Mouse (Mus musculus) Patski (cell line): ENCODE measurements at regions not wholly inside any gene's neighbourhood (a gene's known extent, or its start where the extent isn't known, plus 50 kb on each side); places are given as distances from the start of the nearest gene placed in this dataset.
"Not testable (repeated sequence)": the region's sequence is repeated elsewhere in the genome, so short reads cannot be mapped to it uniquely, and the experiment has no call there.

Source experiments
- ATAC-seq: fragments of 100-300 bp; one replicate; pipeline ENCODE4 v1.8.0; 2021
- CTCF ChIA-PET: fragments of 350-600 bp; sonication (Branson Sonifier 250); formaldehyde crosslinking; loops from one replicate; lab custom pipeline; 2022; ENCODE audit warnings: inconsistent platforms; lab: Charles Lee
- POLR2A ChIA-PET: fragments of 350-600 bp; sonication (Branson Sonifier 250); formaldehyde crosslinking; loops from one replicate; lab custom pipeline; 2022; ENCODE audit warnings: antibody characterized with exemption, inconsistent platforms; lab: Charles Lee
- DNase-seq: peaks from one replicate; pipeline ENCODE4 v3.0.0-alpha.2; 2011; ENCODE audit warnings: low read depth, low spot score
- H3K27me3 ChIP-seq: fragments of 371-371 bp; one replicate; pipeline ENCODE4 v1.5.1; 2021
- CTCF ChIP-seq: fragments of 100-300 bp; IDR thresholded peaks from one replicate; pipeline ENCODE4 v1.5.1; 2021
- in situ Hi-C: fragments of 300-500 bp; cut with MboI; formaldehyde crosslinking; loops from 3 replicates; pipeline ENCODE4 v1.11.1; 2018; ENCODE audit warnings: low pct_unique_long_range_greater_than_20kb, mixed read lengths

DNA sequence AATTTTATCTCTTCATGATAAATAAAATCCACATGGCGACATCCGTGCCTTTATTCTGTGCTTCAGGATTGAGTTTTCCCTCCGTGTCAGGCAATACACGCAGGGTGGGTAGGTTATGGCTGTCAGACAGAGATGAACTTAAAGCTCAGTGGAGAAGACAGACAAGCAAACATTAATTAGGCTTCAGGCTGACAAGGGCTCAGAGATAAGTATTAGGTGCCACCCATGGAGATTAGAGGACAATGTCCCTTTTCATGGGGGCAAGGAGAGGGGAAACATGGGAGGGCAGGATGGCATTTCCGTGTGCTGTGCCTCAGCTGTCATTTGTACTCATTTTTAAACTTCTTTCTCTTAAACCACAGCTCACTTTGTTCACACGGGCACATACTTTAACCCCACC, 381.0 kb downstream of the Kif2b start:
- no peaks in the 10 kb centered on the region for H3K27me3 ChIP-seq
- ChIA-PET POLR2A (no interaction called here), CTCF (no interaction called here)
- DNase-seq (no peak), ATAC-seq (no peak)
- in situ Hi-C loops: no loop called here
- no peak for TF ChIP-seq CTCF

DNA sequence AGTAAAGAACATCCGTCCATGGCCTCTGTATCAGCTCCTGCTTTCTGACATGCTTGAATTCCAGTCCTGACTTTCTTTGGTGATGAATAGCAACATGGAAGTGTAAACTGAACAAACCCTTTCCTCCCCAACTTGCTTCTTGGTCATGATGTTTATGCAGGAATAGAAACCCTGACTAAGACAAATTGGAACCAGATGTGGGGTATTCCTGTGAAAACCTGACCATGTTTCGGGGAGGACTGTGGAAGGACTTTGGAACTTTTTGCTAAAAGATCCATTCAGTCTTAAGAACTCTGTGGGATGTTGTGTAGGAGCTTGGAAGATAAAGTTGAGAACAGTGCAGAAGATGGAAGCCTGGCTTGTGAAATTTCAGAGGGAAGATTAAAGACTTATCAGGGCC, 410.0 kb downstream of the Kif2b start:
- CTCF ChIA-PET, ATAC-seq, H3K27me3 ChIP-seq, POLR2A ChIA-PET, in situ Hi-C loops, DNase-seq: not testable (repeated sequence)

DNA sequence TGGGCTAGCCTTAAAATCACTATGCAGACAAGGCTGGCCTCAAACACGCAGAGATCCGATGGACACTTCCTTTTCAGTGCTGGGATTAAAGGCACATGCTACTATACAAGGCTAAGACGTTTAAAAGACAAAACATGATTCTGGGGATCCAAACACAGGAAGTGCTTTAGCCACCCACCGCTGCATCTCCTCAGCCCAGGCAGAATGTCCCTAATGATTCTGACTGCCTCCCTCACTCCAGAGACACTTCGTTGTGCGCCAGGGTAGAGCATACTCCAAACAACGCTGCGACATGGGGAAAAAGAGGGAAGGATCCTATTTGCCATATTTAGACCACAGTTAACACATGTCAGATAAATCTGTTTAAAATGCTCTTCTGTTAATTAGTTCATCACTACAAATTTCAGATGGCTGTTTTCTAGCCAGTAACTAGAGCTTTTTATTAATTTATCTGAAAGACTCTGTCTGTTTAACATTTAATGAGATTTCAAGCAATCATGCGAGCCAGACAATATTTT, 443.5 kb downstream of the Kif2b start:
- ATAC-seq (no peak), DNase-seq (no peak)
- POLR2A ChIA-PET: no interaction called here
- CTCF ChIA-PET: no interaction called here
- in situ Hi-C loops: no loop called here
- peaks cover 7% of the 10 kb centered on the region for H3K27me3 ChIP-seq
- no peak for TF ChIP-seq CTCF

DNA sequence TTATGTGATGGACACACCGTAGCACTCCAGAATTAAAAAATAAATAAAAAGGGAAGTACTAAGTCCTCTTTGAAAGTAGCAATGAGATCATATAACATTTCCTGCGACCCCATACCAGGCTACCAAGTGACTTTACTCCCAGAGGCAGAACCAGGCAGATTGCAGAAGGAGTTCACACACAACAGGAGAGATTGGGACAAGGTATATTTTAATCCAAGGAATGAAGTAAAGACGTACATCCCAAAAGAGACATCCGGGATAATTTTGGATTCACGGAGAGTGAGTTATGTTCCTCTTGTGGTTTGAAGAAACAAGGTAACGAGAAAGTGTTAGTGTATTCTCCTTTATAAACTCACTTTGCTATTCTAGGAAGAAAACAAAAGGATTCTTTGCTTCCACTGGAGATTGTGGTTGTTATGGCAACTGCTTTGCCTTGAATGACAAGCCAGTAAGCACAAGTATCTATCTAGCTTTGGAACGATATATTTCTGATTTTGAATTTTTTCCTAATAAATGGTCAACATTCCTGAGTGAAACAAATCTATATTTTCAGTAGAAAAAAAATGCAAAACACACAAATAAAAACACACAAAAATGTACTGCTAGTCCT, 444.5 kb downstream of the Kif2b start:
- ChIA-PET CTCF (no interaction called here), POLR2A (no interaction called here)
- TF ChIP-seq CTCF: no peak
- peaks cover 7% of the 10 kb centered on the region for H3K27me3 ChIP-seq
- in situ Hi-C loops: no loop called here
- DNase-seq (no peak), ATAC-seq (no peak)

DNA sequence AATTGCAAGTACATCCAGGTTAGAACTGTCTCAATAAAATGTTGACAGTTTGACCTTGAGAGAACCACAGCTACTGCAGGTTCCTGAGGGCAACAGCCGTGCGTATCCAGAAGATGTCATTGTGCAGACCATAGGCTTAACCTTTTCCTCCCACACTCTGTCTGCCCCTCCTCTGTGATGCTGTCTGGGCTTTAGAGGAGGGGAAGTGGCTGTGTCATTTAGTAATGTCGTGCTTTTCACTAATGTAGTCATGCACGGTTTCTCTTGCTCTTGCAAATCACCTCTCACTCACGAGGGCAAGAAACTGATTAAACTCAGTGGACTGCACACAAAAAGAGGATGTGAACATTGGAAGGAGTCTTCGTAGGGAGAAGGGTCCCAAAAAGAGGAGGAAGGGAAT, 443.8 kb upstream of the Tom1l1 start:
- DNase-seq (no peak), ATAC-seq (no peak)
- no peak for TF ChIP-seq CTCF
- H3K27me3 ChIP-seq: peaks cover 7% of the 10 kb centered on the region
- POLR2A ChIA-PET: no interaction called here
- CTCF ChIA-PET: no interaction called here
- in situ Hi-C loops: no loop called here

DNA sequence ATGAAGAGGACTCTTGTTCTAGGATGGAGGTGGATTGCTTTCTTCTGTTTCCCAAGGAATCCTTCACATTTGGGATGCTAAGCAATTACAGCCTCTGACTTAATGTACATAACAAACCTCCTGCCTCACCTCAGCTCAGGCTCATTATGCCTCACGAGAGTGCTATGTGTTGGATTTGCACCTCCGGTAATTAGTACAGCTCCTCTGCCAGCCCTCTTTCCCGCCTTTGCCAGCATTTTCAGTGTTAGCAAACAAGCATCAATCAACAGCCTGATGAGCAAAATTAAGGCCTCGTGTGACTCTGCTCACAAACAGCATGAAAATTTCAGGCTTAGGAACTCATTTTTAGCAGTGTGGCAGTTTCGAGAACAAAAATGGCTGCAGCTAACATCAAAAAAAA, 410.0 kb upstream of the Tom1l1 start:
- H3K27me3 ChIP-seq: no peaks in the 10 kb centered on the region
- ChIA-PET CTCF (interaction anchor here (1.1 kb wide), 1 partner anchor 20 kb away, joined by 3 read pairs; no protein-coding TSS in a partner anchor), POLR2A (no interaction called here)
- no peak for TF ChIP-seq CTCF
- DNase-seq (no peak), ATAC-seq (no peak)
- in situ Hi-C loops: no loop called here

DNA sequence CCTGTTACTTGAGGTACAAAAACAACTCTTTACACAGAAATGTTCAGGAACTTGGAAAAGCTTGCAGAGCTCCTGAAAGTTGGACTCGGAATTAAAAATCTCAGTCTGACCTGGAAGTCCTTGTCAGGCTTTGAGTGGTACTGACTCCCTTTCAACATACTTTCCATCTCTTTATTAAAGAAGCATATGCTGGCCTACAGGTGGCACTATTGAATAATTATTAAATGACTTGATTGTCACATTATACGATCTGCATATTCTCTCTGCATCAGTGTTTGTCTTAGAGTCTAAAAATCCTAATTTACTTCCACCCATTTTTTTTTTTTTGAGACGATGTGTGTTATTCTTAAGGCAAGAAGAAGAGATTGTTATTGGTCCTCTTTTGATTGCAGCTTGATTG, 409.4 kb upstream of the Tom1l1 start:
- TF ChIP-seq CTCF: no peak
- DNase-seq: no peak

DNA sequence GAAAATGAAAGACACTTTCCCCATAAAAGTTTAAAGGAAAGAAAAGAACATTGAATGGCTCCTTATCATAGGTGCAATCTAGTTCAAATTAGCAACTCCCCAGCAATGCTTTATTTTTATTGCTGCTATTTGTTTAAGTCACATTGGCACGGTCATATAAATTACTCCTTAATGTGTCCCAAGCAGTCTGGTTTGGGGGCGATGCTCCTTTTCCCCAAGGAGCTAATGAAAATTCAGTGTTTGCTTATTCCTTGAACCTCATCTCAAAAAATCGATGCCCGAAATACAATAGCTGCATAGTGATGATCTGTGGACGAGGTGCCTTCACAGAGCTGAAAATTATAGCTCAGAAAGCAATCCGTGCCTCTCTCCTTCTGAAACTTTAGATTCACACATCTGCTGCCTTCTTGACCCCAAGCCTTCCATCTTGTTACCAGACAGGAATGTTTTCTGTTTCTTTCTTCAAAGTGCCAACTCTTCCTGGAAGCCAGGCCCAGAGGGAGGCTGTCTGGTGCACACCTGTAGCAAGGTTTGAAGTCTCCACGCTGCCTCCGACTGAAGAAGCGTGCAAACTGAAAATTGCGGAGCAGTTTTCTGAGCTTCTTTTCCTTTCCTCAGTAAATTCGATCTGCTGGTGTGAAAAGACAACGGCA, 408.0 kb upstream of the Tom1l1 start:
- ATAC-seq: no peak
- ChIA-PET POLR2A (interaction anchor here (0.7 kb wide), 1 partner anchor 992 kb away, joined by 4 read pairs; no protein-coding TSS in a partner anchor), CTCF (no interaction called here)
- DNase-seq: no peak
- no peak for TF ChIP-seq CTCF
- in situ Hi-C loops: no loop called here
- no peaks in the 10 kb centered on the region for H3K27me3 ChIP-seq

More for the DNA sequence above, 409.4 kb upstream of the Tom1l1 start:
- no peaks in the 10 kb centered on the region for H3K27me3 ChIP-seq
- no peak for ATAC-seq
- POLR2A ChIA-PET: no interaction called here
- CTCF ChIA-PET: interaction anchor here (1.0 to 1.1 kb wide), 2 partner anchors 17 to 21 kb away, joined by 3 to 4 read pairs; no protein-coding TSS in a partner anchor
- in situ Hi-C loops: no loop called here

DNA sequence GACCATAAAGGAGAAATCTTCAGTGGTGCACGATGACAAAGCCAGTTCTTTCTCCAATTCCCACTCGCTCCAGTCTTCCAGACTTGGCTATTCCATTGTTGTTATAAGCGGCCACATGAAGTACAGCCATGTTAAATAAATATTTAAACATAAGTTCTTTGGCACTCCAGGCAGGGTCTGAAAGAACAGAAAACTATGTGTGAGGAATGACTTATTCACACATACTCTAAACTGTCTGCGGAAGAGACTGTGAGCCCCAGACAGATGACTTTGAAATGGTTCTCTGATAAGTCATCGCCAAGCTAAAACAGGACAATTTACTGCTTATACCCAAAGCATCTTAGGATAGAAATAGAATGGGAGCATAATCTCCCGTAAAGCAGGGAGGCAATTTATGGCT, 377.2 kb upstream of the Tom1l1 start:
- POLR2A ChIA-PET: no interaction called here
- in situ Hi-C loops: no loop called here
- peak; percentile 12 for DNase-seq
- no peak for TF ChIP-seq CTCF
- CTCF ChIA-PET: no interaction called here
- ATAC-seq: peak; percentile 62
- H3K27me3 ChIP-seq: no peaks in the 10 kb centered on the region

DNA sequence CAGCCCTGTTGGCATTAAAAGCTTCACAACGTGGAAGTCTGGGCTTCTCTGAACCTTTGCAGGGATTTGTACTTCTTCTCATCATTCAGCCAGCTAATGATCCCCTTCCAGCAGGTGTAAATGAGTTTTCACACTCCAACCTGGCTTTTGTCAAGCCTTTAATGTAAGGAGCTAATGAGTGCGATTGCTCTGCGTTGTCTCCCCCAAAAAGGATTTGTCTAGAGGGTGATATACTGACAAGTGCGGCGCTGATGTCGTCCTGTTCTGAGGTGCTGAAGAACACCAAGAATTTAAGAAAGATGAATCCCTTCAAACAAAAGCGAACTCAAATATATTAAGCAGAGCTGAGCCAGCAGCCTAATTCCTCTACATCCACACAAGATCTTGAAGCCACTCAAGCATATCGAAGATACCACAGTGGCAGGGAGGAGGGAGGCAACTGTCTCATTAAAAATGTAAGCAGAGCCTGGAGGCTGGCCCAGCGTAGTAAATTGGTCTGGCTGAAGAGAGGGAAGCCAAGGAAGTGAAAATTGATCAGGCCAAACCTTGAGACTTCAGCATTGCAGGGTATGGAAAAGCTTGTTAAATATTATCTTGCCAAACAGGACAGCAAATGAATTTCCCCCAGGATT, 368.9 kb upstream of the Tom1l1 start:
- no peak for TF ChIP-seq CTCF
- no peak for DNase-seq
- ChIA-PET CTCF (interaction anchor here (0.6 kb wide), 1 partner anchor 1254 kb away, joined by 3 read pairs; no protein-coding TSS in a partner anchor), POLR2A (no interaction called here)
- in situ Hi-C loops: no loop called here
- H3K27me3 ChIP-seq: no peaks in the 10 kb centered on the region
- ATAC-seq: peak; percentile 62

DNA sequence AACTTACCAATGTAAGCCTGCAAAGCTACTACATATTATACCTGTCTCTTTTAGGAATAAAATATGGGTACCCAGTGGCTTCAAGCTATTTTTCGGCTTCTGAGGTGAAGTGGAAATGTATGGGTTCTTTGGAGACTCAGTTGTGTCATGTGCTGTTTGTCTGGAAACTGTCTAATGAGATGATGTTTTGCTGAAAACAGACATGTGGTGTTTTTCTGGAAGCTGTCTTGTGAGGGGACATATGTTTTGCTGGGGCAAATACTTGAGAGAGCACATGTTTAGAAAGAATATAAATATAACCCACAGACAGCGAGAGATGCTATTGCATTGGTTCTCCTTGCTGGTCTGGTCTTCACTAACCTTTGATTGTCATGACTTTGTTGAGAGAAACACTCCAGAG, 365.2 kb upstream of the Tom1l1 start:
- DNase-seq (no peak), ATAC-seq (no peak)
- CTCF ChIA-PET: no interaction called here
- in situ Hi-C loops: no loop called here
- POLR2A ChIA-PET: no interaction called here
- TF ChIP-seq CTCF: no peak
- no peaks in the 10 kb centered on the region for H3K27me3 ChIP-seq
